Mouse (Mus musculus) adrenal gland, postnatal 10 days (tissue): ENCODE measurements at regions not wholly inside any gene's neighbourhood (a gene's known extent, or its start where the extent isn't known, plus 50 kb on each side); places are given as distances from the start of the nearest gene placed in this dataset.

Experiments used
- DNase-seq: peaks from one replicate; pipeline ENCODE4 v3.0.0; 2021; ENCODE audit warnings: mixed read lengths

DNA sequence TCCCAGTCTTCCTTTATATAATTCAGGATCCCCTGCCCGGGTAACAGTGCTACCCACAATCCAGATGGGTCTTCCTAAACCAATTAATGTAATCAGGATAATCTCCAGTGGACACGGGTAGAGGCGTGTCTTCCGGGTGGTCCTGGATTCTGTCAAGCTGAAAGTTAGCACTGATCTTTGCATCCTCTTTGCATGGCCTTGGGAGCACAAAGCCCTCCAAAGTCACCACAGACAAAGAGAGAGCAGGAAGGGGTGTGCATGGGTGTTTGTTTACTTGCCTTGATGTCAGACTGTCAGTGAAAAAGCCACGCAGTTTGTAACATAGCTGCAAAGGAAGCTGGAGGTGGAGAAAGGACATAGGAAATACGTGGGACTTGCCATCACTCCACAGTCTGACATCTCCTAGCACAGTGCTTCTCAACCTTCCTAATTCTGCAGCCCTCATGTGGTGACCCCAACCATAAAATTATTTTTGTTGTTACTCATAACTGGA, 208.0 kb downstream of the Rplp1 start:
- DNase-seq = no peak

DNA sequence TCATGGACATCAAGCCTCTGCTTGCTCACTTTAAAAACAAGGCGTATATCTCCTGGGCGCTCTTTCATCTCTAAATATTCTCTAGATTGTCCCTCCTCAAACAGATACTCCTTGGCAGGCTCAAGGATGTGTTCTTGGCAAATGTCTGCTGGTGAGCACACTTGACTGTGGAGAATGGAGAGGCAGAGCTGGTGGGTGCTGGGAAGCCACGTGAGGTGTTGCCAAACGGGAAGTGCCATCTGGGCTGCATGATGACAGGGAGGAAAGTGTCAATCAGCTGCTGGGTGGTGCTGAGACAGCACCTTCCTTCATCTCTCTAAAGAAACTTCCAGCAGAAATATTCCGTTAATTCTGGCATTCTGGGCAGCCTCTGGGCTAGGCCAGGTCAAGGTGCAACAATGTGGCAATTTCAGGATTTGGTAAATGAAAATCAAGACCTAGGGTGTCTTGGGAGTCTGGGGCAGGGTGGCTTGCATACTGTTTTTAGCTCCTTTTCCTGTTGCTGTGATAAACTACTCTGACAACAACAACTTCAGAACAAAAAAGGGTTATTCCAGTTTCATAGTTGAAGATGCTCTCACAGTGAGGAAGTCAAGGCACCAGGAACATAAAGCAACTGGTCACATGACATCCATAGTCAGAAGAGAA, 208.6 kb downstream of the Rplp1 start:
- no peak for DNase-seq

DNA sequence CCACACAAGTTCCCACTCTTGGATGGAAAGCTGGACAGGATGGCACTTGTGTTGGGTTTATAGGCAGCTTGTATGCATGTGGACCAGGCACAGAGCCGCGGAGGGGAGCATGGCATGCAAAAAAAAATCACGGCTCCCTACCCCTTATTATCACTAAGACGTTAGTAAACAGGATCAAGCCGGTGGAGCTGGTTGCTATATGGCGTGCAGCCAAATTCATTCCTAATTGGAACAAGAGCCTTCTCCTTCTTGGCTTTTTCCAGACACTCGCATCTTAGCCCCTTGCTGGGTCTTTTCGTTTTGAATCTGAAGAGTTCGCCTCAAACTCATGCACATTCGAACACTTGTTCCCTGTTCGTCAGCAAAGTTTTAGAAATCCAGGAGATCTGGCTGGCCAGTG, 211.0 kb downstream of the Rplp1 start:
- DNase-seq = no peak

DNA sequence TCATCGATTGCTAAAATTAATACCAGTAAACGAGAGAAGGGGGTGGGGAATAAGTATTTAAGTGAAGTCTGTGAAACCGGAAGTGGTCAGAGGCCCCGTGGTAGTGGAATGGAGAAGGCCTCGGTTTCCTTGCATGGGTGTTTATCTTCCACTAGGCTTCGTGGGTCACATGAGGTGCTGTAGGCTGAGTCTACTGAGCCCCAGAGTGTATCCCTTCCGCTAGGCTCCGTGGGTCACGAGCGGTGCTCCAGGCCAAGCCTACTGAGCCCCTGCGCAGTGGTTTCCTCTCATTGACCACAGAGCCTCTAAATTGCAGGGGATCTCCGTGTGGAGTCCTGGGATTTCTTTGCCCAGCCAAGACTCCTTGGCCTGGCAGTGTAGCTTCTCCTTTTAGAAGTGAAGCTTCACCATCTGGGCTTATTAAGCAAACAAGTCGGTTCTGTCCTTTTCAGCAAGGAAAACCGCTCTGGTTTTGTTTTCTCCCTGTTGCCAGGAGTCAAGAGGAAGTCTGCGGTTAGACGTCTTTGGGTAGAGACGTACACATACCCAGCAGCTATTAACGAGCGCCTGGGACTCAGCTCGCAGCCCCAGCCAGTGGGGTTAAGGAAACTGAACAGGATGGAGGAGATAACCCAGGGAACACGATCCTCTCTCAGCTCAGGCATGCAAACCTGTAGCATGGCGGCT, 211.9 kb downstream of the Rplp1 start:
- no peak for DNase-seq

DNA sequence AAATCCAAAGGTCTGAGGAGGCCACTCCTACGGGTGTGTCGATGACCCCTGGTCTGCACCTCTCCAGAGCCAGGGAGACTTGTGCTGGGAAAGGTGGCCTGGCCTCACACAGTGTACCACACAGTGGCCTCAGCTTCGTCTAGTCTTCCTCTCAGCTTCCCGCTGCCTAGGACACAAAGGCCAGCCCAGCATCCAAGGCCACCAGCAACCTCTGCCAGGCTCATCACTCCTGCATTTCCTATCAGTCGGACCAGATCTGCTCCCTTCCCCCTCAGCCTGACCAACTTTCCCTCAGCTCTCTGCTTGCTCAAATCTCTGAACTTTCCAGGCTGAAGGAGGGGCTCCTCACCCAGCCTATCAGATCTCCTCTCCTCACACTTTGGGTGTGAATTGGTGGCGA, 213.8 kb downstream of the Rplp1 start:
- peak; percentile 42 for DNase-seq

DNA sequence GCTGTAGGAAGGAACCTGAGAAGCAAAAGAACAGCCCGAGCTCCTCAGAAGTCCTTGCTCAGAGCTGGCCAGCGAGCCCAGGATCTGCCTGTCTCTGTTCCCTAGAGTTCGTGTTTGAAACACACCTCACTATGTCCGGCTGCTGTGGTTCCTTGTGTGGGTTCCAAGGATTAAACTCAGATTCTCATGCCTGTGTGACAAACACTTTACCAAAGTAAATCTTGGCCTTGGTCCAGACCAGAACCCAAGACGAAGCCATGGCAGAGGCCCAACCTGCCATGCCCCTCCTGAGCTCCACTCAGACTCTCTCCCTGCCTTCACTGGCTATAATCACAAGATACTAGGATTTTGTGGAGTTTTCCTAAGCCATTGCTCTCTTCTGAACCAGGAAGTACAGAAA, 214.7 kb downstream of the Rplp1 start:
- no peak for DNase-seq

DNA sequence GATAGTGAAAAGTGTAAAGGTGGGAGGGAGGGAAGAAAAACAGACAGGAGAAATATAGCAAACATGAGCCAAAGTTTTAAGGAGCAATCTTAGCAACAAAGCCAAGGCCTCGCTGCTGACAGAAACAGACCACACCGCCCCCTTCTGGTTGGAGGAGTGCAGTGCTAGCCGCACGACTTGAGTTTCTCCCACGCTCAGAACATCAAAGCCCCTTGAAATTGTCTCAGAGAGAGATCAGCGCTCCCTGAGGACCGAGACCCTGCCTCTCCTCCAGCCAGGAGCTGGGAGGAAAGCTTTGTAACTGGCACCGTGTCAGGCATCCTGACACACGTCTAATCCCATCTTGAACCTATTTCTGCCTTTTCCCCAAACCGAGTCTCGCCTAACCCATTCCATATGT, 216.4 kb downstream of the Rplp1 start:
- peak; percentile 83 for DNase-seq

DNA sequence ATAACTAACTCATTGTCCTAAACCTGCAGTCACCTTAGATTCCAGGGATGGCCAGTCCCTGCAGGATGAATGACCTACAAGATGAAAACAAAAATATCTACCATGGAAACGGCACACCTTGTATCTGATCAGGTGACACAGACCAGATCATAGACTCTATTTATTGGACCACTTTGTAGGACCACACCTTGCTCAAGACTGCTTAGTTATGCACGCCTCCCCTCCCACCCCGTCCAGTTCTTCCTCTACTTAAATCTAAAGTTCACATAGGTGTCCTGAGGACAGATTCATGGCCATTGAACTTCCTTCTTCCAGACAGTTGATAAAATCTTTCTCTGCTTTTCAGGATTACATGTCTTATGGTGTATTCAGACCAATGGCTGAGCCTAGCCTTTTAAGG, 217.5 kb downstream of the Rplp1 start:
- no peak for DNase-seq

DNA sequence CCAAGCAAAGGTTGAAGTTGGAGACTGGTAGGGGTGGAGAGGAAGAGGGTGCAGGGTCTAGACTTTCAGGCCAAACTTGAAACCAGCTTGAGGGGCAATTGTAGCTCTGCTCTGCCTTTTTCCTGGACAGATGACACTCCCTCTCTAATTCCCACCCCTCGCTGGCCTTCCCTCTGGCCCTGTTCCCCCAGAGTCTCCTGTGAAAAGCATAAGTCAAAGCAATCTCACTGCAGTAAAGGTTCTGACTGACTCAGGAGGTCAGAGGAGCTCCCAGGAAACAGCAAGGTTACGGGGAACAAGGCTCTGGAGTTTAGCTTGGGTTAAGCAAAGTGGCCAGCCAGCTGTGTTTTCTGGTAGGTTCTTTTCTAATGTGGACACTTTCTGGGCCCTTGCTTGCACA, 218.5 kb downstream of the Rplp1 start:
- DNase-seq = peak; percentile 46

DNA sequence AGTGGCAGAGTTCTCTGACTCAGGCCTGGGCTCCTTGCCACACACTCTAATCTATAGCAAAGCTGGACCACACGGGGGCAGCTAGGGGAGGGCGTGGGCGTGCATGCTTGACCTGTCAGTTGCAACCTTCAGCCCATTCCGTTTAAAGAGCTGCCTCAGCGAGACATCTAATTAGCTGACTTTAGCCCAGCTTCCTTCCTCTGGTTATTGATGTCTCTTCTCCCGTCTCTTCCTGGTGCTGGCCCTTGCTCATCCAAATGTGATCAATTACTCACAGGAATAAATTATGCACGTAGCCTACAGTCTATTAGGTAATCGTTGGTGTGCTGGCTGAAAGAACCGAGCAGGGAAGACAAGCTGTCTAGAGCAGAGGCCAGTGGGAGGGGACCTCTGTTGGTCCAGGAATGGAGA, 219.0 kb downstream of the Rplp1 start:
- DNase-seq = peak; percentile 70

DNA sequence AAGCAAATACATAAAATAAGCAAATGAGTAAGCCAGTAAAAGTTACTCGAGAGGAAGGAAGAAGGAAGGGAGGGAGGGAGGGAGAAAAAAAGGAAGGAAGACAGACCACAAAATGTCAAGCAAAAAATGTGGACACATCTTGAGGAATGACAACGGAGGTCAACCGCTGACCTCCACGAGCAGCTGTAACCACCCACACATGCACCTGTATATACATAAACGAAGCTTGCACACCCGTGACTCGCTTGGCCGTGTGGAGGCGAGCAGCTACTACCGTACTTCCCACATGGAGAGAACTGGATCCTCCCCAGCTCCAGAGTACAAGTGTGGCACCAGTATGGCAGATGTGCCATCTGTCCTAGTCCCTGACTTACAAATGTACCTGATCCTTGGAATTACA, 220.1 kb downstream of the Rplp1 start:
- no peak for DNase-seq

DNA sequence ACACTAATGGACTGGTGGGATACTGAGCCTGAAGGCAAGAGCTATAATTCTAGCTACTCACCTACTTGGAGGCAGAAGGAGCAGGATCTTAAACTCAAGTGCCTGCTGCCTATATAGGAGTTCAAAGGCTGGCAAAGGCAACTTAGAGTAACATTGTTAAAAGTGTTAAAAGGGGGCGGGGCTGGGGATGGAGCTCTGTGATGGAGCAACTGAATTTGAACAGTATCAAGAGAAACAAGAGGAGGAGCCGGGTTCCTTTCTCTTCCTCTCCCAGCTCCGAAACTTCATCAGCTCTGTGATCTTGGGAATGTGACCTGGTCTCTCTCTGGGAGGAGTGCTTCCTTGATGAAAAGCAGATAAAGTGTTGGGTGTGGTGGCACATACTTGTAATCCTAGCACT, 223.6 kb downstream of the Rplp1 start:
- no peak for DNase-seq

DNA sequence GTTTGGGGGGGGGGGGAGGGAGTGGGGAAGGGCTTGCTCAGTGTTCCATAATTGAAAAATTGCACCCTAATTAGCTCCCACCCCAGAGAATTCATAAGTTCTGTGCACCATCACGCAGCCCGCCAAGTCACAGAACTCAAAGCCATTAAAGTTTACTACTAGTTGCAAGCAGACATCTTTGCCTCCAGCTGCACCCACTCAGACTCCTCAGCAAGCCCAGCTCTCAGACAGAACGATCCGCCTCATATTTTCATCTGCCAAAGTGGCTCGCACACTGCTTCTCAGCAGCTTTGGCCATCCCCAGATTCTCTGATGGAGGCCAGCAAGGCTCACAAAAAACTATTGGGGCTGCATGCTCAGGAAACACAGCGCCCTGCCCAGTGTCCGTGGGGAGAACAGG, 224.4 kb downstream of the Rplp1 start:
- no peak for DNase-seq

DNA sequence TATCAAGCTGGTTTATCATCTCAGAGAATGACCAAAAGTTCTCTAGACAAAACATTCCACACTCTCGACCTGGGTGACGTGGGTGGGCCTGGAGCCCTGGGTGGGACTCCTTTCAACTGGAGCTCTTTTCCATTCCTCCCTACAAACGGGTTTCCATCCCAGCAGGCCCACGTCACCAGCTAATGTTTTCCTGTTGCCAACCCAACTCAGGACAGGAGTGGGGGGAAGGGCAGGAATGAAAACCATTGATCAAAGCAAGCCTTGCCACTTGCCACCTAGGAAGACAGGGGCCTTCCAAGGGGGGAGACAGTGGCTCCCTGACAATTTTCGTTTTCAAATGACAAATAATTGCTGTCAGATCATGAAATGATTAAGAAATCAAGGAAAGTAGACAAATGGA, 224.8 kb downstream of the Rplp1 start:
- no peak for DNase-seq

DNA sequence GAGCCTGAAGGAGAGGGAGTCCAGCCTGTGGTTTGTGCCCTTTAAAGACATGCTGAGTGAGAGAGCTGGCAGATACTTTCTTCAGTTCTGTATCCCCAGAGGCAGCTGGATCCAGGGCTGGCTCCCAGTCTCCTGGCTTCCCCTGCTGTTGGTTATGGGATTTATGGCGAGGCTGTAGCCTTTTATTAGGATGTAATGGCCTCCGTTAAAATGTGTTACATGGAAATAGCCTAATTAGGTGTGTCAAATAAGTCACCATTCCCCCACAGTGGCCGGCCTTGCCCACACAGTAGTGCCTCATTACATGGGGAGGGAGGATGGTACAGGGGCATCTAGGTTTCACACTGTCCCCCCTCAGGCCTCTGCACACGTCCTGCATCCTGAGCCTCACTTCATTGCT, 230.8 kb downstream of the Rplp1 start:
- DNase-seq = no peak

DNA sequence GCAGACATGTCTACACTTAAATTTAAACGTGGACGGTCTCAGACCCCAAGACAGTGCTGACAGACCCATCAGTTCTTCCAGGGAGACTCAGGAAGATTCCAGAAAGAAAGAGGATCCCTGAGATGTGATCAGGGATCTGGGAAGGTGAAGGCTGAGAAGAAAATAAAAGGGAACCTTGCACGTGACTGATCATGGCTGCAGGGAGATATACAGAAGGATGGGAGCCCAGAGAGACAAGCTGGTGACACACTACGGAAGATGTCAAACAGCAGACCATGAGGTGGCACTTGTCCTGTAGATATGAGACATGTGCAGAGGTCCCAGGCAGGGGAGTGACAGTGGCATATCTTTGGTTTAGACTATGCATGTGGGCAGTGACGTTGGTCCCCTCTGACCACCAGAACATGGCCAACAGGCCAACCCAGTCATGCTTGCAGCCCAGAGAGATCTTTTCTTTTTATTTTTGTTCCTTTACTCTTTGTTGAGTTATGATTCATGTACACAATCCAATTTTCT, 231.5 kb downstream of the Rplp1 start:
- DNase-seq = no peak

DNA sequence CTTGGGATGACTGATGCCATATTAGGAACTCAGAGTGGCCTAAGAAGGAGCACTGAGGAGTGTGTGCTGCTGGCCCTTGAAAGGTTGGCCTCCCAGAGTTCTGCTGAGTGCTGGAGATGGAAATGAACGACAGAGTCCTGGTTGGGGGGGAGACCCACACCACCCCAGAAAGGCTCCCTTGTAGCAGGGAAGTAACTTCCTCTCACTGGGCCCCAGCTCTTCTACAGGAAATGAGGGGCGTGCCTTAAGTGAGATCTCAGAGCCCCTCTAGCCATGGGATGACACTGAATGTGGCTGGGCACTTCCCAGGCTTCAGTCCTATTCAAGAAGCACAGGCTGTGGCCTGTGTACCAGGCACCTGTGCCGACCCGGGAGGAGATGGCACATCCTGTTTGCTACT, 232.0 kb downstream of the Rplp1 start:
- no peak for DNase-seq

DNA sequence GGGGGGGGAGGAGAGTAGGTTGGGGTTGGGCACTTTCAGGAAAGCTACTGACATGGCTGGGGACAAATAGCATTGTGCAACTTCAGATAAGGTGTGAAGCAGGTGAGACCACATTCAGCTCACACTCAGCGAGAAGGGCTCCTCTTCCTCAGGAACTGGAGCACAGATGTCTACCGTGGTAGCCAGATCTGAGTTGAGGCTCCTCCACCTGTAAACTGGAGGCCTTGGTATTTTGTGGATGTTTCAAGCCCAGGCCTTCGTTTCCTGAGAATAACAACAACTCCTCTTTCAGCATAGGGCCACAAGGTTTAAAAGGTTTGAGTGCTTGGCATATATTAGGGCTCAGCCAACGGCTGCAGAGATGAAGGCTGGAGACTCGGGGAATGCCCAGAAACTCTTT, 232.9 kb downstream of the Rplp1 start:
- DNase-seq = no peak

DNA sequence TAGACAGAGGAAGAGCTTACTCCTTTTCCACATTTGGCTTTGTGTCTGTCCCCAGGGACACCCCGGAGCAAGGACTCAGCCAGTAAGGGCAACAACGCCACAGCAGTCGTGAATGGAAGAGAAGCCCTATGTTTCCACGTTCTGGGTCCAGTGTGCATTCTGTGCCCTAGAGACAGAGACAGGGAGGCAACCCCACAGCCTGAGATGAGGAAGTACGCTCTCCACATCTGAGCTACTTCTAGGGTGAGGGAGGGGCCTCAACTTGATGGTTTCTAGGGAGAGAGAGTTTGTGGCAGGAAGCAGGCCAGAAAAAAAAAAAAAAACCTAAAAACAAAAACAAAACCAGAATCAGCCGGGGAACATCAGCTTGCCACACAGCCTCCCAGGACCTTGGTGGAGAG, 233.4 kb downstream of the Rplp1 start:
- no peak for DNase-seq

DNA sequence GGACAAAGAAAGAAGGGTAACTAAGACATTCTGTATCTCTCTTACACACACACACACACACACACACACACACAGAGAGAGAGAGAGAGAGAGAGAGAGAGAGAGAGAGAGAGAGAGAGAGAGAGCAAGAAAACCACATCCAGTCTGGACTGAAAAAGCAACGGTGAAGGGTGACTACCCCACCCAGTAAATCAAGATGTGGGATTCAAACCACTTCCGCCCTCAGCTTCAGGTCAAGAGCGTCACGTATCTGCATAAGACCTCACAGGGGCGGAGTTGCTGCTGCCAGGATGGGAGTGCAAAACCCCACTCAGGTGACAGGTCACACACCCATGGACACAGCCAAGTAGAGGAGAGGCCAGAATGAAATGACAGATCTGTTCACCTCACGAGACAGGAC, 234.7 kb downstream of the Rplp1 start:
- DNase-seq = no peak

DNA sequence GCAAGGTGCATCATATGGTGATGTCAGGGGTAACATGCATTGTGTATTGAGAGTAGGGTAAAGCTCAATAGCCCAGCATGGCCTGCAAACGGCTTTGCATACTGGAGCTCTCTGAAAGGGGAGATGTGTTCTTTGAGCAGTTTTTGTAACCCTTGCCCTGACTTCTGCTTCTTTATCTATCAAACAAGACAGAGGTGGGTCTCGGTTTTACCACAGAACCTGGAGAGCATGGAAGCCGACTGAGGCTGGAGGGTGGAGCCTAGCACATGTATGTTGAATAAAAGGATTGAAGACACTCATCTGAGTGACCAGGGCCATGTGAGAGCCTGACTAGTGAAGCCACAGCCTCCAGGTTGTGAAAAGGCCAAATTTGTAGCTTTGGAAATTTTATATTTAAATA, 236.7 kb downstream of the Rplp1 start:
- no peak for DNase-seq

DNA sequence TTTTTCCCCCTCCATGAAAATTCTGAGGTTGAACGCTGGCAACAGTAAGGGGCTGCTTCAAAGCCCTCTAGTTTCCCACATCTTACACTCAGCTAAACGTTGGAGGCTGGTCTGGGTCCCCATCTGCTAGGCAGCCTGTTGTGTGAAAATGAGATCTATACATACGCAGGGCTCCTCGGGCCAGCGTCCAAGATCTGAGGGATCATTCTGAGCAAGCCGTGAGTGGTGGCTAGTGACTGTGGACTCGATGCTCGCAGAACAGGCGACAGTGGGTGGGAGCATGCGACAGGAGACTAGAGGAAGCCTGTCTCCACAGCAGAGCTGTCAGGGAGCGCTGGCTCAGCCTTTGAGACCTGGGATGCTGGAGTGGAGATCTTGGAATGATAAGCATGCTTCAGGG, 237.3 kb downstream of the Rplp1 start:
- DNase-seq = no peak

DNA sequence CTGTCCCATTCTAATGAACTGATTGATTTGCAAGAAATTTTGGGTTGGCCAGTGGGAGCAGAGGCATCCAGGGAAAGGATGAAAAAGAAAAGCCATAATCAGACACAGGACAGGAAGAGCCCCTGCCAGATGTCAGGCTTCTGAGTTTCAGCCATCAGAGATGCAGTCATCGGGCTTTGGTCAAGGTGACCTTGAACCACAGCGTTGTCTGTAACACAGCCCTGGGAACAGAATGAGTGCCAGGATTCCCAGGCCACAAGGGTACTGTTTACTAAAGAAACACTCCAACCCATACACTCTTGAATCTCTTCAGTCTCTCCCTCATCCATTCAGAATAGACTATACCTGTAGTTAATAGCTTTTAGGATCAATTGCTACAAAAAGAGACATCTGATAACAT, 239.0 kb downstream of the Rplp1 start:
- DNase-seq = no peak

DNA sequence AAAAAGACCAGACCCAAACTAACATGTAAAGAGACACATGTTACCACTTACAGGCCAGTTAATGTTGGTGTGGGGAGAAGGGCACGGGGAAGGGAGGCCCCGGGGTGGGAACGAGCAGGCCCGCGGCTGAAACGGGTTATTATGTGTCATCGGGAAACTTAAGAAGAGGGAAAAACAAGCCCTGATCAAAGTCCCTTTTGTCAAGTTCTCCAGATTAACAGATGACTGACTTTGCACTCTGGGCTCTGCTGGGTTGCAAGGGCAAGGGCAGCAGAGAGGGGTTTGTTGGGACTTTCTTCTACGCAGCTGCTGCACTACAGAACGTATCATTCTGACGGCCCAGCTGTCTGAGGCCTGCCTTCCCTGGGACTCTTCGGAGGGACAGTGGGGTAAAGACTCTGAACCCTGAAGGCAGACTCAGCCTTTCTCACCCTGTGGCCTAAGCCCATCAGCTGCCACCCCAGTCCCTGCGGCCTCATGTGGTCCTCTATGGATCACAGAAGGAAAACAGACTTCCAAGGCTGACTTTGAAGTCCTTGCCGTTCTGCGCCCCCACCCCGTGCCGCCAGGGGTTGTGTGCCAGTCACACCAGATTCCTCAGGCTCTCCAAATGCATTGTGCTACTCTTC, 240.7 kb downstream of the Rplp1 start:
- DNase-seq = no peak
